In genomic region chr8:106839209-106840001, GRCm38 (mm10) we compare ENCODE assay signal across 8 mouse cellular contexts. TPM values are rescaled to one million over a fixed set of nuclear protein-coding genes. Genes with fewer than 3 reads are reported as not detected.
A peak's percentile ranks its signal among the peaks of the same experiment; 100 is the strongest.
DNase-seq lines count a peak whose midpoint lies in the region; ATAC-seq lines count a peak whose summit lies in the region.

No protein-coding gene starts in this region.

- WGBS in embryonic facial prominence, embryonic 11.5 days = 46% methylated on average over 11 of the region's 11 CpGs
- WGBS in heart, embryonic 13.5 days = 29% methylated on average over 11 of the region's 11 CpGs
- WGBS in neural tube, embryonic 14.5 days = 30% methylated on average over 11 of the region's 11 CpGs

- H3K27ac ChIP-seq in embryonic facial prominence, embryonic 11.5 days (replicated peaks; ENCODE audit: low read depth, low read length) = no peak overlapping the region
- peak overlapping the region; percentile 96 for H3K27ac ChIP-seq in heart, embryonic 13.5 days (replicated peaks)
- peak overlapping the region; percentile 52 for H3K27ac ChIP-seq in neural tube, embryonic 14.5 days (ENCODE audit: low read depth, low read length)

- H3K4me2 ChIP-seq in embryonic facial prominence, embryonic 11.5 days (ENCODE audit: low read depth, low read length) = no peak overlapping the region
- peak overlapping the region; percentile 48 for H3K4me2 ChIP-seq in heart, embryonic 13.5 days
- no peak overlapping the region for H3K4me2 ChIP-seq in neural tube, embryonic 14.5 days (ENCODE audit: low read depth, low read length)

- H3K27me3 ChIP-seq in embryonic facial prominence, embryonic 11.5 days (ENCODE audit: control insufficient read depth, insufficient read depth, low read length) = no peaks in the 10 kb centered on the region
- no peaks in the 10 kb centered on the region for H3K27me3 ChIP-seq in heart, embryonic 13.5 days (replicated peaks)
- no peaks in the 10 kb centered on the region for H3K27me3 ChIP-seq in neural tube, embryonic 14.5 days (ENCODE audit: control insufficient read depth, insufficient read depth, low read length)

- H3K4me1 ChIP-seq in embryonic facial prominence, embryonic 11.5 days (ENCODE audit: control insufficient read depth, insufficient read depth, low read length) = no peaks in the 10 kb centered on the region
- H3K4me1 ChIP-seq in heart, embryonic 13.5 days = peaks cover 50% of the 10 kb centered on the region
- H3K4me1 ChIP-seq in neural tube, embryonic 14.5 days (ENCODE audit: control insufficient read depth, insufficient read depth, low read length) = peaks cover 5% of the 10 kb centered on the region; the same call in 1 of the 2 replicates

- intact Hi-C loops in gastrocnemius, postnatal 14 days (cut with DNase I; ENCODE audit: low total_unique reads) = no loop called here

- no peaks in the 10 kb centered on the region for H3K9me3 ChIP-seq in embryonic facial prominence, embryonic 11.5 days (replicated peaks; ENCODE audit: control insufficient read depth, low read length)
- no peaks in the 10 kb centered on the region for H3K9me3 ChIP-seq in heart, embryonic 13.5 days
- no peaks in the 10 kb centered on the region for H3K9me3 ChIP-seq in neural tube, embryonic 14.5 days (ENCODE audit: control insufficient read depth, low read length)

- H3K9ac ChIP-seq in embryonic facial prominence, embryonic 11.5 days (replicated peaks; ENCODE audit: low read length) = peak overlapping the region; percentile 15; the same call in 1 of the 2 replicates
- peak overlapping the region; percentile 68 for H3K9ac ChIP-seq in heart, embryonic 13.5 days
- H3K9ac ChIP-seq in neural tube, embryonic 14.5 days (replicated peaks; ENCODE audit: low read depth, low read length) = 0 out of 2 replicates have a peak overlapping the region, but pooled peaks have one; percentile 39

- no peaks in the 10 kb centered on the region for H3K36me3 ChIP-seq in embryonic facial prominence, embryonic 11.5 days (replicated peaks; ENCODE audit: control insufficient read depth, insufficient read depth, low read depth, low read length)
- peaks cover 8% of the 10 kb centered on the region for H3K36me3 ChIP-seq in heart, embryonic 13.5 days
- no peaks in the 10 kb centered on the region for H3K36me3 ChIP-seq in neural tube, embryonic 14.5 days (ENCODE audit: control insufficient read depth, insufficient read depth, low read length)

- DNase-seq in gastrocnemius, adult 18-20 months (ENCODE audit: low spot score) = peak; percentile 27
- DNase-seq in gastrocnemius, postnatal 14 days = no peak
- DNase-seq in embryonic facial prominence, embryonic 11.5 days (ENCODE audit: low spot score) = no peak
- DNase-seq in kidney, postnatal 25 days = peak; percentile 34 to 71
- no peak for DNase-seq in ovary, postnatal 36 days (ENCODE audit: low spot score)
- no peak for DNase-seq in spleen, adult 18-20 months

- no peak for ATAC-seq in embryonic facial prominence, embryonic 11.5 days (replicated peaks; ENCODE audit: insufficient number of reproducible peaks, low FRiP score, low TSS enrichment, low read depth)
- no peak for ATAC-seq in heart, embryonic 13.5 days (ENCODE audit: extremely low read depth, insufficient number of reproducible peaks, low FRiP score, low TSS enrichment)
- no peak for ATAC-seq in neural tube, embryonic 14.5 days (ENCODE audit: low read depth)

- H3K4me3 ChIP-seq in embryonic facial prominence, embryonic 11.5 days (ENCODE audit: low read depth, low read length) = no peak overlapping the region
- no peak overlapping the region for H3K4me3 ChIP-seq in heart, embryonic 13.5 days
- H3K4me3 ChIP-seq in neural tube, embryonic 14.5 days (ENCODE audit: low read depth, low read length) = no peak overlapping the region

RNA-seq across cellular contexts. Expression of gene Has3, which starts 30.6 kb away (rescaled TPM):
- under 1 TPM; 0.37 to 0.57 TPM for total RNA-seq in gastrocnemius, adult 18-20 months (2021)
- total RNA-seq in gastrocnemius, postnatal 14 days (2021) = 1 to 10 TPM; 1.3 to 2.3 TPM
- 0.18 and 0.31 TPM in 2 replicates for polyA plus RNA-seq in embryonic facial prominence, embryonic 11.5 days (2014; fragmentation: Nextera tagmentation; extraction: Ambion mirVana)
- 0.04 and 0.18 TPM in 2 replicates for polyA plus RNA-seq in heart, embryonic 13.5 days (2015; fragmentation: Nextera tagmentation; extraction: Ambion mirVana)
- 1.4 and 2.0 TPM in 2 replicates for polyA plus RNA-seq in neural tube, embryonic 14.5 days (2014; fragmentation: Nextera tagmentation; extraction: Ambion mirVana)

RNA-seq across cellular contexts. Expression of gene Utp4, which starts 54.0 kb away (rescaled TPM):
- total RNA-seq in gastrocnemius, adult 18-20 months (2021) = 10 to 100 TPM; 20.7 to 21.8 TPM
- 10 to 100 TPM; 15.7 to 19.5 TPM for total RNA-seq in gastrocnemius, postnatal 14 days (2021)
- polyA plus RNA-seq in embryonic facial prominence, embryonic 11.5 days (2014; fragmentation: Nextera tagmentation; extraction: Ambion mirVana) = 90.3 and 93.0 TPM in 2 replicates
- 43.6 and 47.1 TPM in 2 replicates for polyA plus RNA-seq in heart, embryonic 13.5 days (2015; fragmentation: Nextera tagmentation; extraction: Ambion mirVana)
- polyA plus RNA-seq in neural tube, embryonic 14.5 days (2014; fragmentation: Nextera tagmentation; extraction: Ambion mirVana) = 42.7 and 45.2 TPM in 2 replicates

Comparison
In these comparisons a context has a peak if more than half of its experiments do, and no peak if none do; other contexts are left out.
1. DNase-seq: peak in gastrocnemius, adult 18-20 months (single experiment) and kidney, postnatal 25 days (2 of 2); none in gastrocnemius, postnatal 14 days (single experiment), embryonic facial prominence, embryonic 11.5 days (single experiment), ovary, postnatal 36 days (single experiment) and spleen, adult 18-20 months (0 of 2).
2. H3K9ac ChIP-seq: peak in every context shown above with its lines; median percentile 68 in heart, embryonic 13.5 days; 39 in neural tube, embryonic 14.5 days; 15 in embryonic facial prominence, embryonic 11.5 days.